Mouse (Mus musculus): ENCODE data around the gene Tbkbp1.
A peak's percentile ranks its signal among the peaks of the same experiment; 100 is the strongest.

Gene Tbkbp1

DNA sequence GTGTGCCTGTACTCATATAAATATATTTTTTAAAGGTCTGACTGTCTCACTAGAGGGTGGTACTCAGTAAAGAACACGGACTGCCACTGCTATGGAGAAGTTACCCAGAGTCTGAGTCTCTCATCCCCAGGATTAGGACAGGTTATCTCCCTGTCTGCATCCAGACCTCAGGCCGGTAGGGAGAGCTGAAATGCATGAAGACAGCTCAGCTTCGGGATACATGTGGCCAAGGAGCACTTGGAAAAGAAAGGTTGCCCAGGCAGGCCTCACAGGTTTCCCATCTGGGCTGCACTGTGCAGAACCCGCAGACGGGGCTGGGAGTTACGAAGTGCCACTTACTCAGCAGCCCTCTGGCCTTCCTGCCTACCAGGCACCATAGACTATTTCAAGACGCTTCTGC, 5.7 kb upstream of the Tbkbp1 start:
- DNase-seq (ENCODE audit: low read depth, low spot score): no peak

DNA sequence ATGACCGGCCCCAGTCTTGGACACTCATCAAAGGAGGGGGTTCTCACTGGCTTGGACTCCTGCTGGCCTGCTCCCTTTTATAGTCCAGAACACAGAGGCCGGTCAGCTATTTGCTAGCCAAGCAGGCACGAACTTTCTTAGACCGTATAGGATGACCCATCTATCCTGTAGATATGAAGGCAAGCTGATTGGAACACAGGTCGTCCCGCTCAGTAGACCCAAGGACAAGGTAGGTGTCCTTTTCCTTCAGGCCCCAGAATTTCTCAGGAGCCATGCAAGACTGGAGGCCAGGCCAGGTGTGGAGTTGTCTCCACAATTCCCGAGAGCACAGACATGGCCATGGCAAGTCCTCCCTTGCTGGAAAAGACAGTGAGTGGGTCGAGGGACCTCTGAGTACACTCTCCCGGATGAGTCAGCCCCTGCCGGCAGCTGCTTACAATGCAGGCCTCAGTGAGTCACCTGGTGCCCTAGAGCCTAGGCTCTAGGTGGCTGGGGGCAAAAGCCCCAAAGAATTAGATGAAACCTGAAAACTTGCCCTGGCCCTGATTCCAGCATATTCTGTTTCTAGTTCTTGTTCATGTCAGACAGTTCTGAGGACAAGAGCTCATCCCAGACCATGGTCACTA, 1.5 kb upstream of the Tbkbp1 start:
- no peak for DNase-seq (ENCODE audit: low read depth, low spot score)

DNA sequence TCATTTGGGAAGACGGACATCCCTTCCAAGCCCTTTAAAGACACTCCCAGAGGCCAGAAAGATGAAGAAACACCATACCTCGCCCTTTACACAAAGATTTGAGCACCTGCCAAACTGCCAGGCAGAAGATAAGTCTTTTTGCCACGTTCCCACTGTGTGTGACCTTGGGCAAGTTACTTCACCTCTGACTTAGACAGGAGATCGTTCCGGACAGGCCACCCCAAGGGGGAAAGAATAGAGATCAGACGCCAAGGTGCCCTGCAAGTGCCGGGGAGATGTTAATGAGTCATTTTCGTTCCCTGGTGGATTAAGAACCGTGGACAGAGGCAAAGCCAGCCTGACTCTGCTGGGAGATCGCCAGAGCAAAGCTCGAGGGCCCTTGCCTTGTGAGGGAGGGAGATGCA, 730 bp upstream of the Tbkbp1 start:
- no peak for DNase-seq (ENCODE audit: low read depth, low spot score)

DNA sequence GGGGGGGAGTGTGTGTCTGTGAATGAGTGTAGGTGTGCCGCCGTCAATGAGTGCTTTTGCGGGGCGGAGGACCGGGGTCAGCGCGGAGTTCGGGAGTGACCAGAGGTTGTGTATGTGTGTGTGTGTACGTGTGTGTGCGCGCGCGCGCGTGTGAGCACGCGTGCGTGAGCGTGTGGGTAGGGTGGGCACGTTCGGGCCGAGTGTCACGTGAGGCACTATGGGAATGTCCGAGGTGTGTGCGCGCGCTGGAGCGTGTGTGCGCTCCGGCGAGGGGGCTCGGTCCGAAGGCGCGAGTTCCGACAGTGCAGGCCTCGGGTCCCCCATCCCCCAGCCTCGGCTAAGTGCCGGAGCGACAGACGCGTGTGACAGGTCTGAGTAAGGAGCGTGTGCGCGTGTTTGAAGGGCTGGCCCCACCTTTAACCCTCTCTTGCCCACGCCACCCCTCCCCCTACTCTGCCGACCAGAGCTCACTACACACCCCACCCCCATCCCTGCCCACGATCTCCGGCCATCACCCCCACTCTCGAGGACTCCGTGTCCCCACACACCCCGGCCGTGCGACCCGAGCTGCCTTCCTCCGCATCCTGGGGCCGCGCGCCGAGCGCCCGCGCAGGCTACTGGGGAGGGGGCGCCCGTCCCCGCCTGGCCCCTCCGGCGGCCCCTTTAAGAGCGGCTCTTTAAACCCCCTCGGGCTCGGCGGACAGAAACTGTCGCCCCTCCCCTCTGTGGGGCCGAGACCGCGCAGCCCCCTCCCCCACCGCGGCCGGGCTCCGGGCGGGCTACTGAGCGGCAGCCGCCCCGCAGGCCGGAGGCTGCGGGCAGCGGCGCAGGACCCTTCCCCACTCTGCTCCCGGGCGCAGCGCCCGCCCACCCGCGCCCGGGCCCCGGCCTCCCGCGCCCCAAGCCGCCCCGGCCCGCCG, 624 bp downstream of the Tbkbp1 start:
- DNase-seq (ENCODE audit: low read depth, low spot score): no peak

DNA sequence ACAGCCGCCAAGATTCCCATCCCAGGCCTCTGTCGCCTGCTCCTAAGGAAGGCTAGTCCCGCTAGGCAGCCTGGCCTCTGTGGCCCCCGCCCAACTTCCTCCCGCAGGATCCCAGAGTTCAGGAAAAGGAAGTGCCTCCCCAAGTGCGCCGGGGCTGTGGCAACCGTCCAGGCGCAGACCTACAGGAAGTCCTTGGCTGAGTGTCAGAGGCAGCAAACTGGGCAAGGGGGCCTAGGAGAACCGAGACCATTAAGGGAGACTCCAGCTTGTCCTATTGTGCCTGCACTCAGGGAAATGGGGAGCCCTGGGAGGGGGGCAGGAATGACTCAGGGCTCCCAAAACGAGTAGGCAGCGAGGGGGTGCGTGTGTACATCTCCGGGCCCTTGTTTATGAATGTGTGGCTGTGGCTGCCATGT, 1.3 kb downstream of the Tbkbp1 start:
- peak; percentile 64 for DNase-seq (ENCODE audit: low read depth, low spot score)

DNA sequence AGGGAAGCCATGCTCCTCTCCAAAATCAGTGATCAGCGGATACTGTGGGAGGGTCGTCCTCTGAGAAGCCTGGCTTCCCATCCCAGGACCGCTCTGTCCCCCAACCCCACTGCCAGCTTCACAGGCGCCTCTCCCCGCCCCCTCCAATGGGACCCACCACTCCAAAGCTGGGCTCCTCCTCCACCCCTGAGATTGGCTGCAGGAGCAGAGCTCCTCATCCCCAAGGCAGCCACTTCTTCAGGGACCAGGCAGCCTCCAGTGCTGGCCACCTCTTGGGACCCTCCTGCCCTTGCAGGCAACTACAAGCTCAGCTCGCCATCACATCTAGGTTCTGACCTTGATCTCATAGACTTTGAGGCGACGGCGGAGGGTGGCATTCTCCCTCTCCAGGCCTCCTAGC, 2.3 kb downstream of the Tbkbp1 start:
- DNase-seq (ENCODE audit: low read depth, low spot score): no peak

DNA sequence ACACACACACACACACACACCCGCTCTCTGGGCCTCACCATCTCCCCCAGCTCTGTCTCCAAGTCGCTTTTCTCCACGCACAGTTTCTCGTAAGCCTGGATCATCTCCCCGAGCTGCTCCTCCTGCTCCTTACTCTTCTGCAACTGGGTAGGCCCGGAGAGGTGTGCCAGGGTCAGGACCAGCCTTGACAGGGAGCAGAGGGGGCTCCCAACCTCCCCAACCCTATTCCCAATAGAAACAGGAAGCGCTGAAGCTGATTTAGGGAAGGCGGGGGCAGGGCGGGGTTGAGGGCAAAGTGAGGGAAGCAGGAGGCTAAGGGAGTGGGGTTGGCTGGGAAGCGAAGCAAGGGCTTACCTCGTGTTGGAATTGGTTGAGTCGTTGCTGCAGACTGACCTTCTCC, 2.7 kb downstream of the Tbkbp1 start:
- no peak for DNase-seq (ENCODE audit: low read depth, low spot score)

DNA sequence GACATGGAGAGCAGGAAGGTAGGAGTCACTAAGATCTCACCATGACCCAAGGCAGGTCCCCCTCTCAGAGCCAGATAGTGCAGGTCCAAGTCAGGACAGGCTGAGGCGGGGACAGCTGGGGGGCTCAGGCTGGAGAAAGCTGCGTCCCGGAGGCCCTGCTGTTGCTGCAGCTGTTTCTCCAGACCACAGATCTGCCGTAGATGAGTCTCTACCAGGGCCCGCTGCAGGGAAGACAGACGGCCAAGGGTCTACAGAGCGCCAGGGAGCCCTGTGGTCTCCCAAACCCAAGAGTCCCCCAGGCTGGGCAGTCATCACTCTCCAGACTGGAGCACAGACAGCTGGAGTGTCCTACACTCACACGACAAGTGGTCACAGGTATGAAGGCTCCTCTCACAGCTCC, 4.0 kb downstream of the Tbkbp1 start:
- DNase-seq (ENCODE audit: low read depth, low spot score): no peak

DNA sequence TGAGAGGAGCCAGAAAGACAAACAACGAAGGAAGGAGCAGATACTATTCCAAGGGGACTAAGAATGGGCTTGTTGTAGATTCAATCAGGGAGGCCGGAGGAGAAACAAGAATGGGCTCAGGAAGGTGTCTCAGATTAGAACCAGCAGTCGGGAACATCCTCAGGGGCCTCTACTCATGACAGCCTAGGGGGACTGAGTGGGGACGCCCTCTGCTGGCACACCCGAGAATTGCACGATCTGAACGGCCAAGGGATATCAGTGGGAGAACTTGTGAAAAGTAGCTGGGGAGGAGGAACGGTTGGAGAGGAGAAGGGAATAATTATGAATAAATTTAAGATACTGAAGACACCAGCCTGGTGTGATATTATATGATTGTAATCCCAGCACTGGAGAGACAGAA, 4.6 kb downstream of the Tbkbp1 start:
- peak; percentile 43 for DNase-seq (ENCODE audit: low read depth, low spot score)

DNA sequence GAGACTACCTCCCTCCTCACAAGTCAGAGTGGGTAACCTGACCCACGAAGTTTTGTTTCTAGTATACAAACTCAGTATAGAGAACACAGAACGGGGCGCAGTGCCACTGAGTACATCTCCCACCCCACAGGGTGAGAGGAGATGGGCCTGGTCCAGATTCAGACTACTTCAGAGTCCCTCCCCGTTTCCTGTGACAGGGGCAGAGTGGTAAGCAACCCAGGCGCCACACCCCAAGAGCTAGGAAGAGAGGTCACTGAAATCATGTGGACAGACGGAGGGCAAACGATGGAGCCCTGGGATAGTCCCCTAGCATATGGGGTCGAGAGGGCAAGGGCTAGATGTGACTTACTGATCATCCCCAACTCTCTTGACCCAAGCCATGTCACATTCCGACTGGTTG, 5.3 kb downstream of the Tbkbp1 start:
- DNase-seq (ENCODE audit: low read depth, low spot score): no peak

DNA sequence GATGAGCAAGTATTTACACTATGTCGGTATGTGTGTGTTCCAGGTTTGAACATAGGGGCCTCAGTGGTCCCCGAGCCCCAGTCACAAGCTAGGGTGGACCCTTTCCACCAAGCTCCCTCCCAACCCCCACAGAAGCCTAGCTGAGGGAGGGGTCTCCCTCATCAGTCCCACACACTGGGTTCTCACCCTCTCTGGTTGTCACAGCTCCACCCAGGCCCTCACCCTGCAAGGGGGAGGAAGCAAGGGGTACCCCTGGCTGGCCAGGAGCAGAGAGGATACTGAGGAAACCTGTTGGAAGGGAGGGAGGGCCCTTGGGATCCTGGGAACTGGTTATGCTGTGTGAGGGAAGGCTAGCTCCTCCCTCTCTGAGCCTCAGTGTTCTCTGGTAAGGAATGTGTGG, 6.0 kb downstream of the Tbkbp1 start:
- DNase-seq (ENCODE audit: low read depth, low spot score): no peak

DNA sequence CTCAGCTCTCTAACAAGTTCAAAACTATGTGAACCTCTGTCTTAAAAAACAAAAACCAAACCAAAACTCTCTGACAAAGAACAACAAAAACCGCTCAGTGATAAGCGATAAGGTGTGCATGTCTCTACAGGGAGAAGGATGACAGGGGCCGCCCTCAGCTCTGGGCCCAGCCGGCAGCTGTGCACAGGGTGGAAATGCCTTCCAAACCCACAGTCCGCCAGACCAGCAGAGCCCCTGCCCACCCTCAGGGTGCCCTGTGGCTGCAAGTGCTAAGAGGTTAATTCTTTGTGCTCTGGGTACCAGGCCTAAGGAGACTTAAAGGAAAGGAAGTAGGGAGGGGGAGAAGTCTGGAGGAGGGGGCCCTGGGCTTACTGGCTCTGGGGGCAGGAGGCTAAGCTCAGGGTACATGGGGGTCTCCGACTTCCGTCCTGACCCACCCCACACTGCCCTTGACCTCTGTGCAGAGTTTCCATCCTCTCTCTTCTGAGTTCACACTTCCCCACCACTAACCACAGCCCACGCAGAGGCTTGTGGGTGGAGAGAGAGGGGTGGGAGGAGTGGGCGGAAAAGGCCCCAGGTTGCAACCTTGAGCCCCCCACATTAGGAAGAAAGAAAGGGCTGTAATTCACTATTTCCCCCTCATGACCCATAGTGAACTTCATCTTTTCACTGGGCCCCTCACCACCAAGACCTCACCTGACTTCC, 7.9 kb downstream of the Tbkbp1 start:
- no peak for DNase-seq (ENCODE audit: low read depth, low spot score)

DNA sequence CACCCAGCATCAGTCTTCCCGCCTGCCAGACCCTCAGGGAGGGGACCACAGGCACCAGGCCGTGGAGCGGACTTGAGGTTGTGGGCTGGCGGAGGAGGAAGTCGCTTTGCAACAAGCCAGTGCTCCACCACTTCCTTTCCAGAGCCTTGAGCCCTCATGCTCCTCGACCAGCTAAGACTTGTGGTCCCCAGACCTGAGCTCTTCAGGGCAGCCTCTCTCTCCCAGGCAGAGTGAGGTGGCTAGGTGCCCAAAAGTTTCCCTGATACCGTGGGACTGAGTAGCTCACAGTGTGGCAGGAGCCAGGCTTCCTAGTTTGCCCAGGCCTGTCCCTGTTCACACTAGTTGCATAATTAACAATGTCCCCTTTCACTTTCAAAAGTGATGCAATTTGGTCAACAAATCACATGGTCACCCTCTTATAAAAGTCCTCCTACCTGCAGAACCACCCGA, 9.1 kb downstream of the Tbkbp1 start:
- peak; percentile 34 for DNase-seq (ENCODE audit: low read depth, low spot score)

DNA sequence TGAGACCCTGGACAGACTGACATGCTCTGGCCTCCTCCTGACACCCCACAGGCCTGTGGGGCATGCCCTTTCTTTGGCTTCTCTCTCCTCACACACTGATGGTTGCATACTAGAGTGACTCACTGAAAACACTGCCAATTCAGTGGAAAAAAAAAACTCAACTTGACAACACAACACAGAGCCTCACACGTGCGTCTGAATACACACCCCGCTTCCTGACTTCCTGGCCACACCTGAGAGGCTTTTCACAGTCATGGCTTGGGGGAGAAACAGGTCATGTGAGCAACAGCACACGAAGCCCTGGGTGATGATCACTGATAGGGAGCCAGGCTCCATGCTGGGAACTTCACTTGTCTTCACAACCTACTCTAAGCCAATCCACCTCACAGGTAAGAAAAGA, 10.5 kb downstream of the Tbkbp1 start:
- no peak for DNase-seq (ENCODE audit: low read depth, low spot score)

DNA sequence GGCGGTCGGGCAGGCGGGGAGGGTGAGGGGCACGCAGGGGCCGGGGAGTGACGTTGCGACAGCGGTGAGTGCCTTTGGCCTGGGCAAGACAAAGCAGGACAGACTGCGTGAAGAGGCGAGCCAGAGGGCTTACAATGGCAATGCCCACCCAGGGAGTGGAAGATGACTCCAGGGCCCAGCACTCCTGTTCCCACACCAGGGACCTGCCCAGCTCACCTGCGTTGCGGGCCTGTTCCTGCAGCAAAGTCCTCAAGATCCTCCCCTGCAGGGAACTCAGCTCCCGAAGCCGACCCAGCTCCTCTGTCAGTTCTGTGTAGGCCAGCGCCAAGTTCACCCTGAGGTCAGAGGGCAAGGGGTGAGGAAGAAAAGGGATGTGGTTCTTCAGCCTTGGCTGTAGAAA, 12.0 kb downstream of the Tbkbp1 start:
- DNase-seq (ENCODE audit: low read depth, low spot score): no peak

DNA sequence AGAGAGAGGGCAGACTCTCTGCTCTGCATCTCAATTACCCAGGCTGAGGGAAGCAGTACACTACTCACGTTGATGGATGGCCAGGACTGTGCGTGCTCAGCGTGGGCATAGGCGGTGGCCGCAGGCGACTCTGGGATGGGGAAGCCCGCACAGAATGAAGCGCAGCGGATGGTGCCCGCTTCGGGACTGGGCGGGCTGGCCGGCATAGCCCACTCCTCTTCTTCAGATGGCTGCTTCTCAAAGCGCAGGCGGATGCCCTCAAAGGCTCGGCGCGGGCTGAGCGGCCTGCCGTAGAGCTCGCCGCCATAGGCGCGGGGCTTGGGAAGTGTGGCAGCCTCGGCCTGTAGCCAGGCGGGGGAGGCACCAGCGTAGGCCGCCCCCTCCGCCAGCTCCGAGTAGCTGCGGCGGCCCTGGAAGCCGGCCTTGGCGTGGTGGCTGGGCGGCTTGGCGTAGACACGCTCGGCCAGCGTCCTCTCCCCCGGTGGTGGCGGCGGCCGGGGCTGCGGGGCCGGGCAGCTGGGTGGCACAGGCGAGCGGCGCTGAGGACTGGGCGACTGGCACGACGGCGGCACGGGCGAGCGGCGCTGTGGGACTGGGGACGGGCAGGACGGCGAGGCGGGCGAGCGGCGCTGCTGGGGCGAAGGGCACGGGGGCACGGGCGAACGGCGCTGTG, 12.6 kb downstream of the Tbkbp1 start:
- no peak for DNase-seq (ENCODE audit: low read depth, low spot score)

DNA sequence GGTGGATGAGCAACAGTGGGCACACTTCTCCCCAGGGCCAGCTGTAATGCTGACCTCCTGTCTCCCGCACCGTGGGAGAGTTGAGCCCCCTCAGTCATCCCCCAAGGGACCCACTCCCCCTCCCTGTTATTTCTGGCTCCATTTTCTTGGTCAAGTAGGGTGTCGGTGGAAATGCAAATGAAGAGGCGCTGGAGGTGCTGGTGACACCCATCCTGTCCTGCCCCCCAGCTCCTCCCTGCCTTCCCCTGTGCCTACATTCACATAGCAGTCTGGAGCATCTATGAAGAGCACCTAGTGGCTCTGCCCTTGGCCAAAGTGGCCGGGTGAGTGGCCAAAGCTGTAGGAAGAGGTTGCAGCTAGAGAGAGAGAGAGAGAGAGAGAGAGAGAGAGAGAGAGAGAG, 18.0 kb downstream of the Tbkbp1 start:
- no peak for DNase-seq (ENCODE audit: low read depth, low spot score)

DNA sequence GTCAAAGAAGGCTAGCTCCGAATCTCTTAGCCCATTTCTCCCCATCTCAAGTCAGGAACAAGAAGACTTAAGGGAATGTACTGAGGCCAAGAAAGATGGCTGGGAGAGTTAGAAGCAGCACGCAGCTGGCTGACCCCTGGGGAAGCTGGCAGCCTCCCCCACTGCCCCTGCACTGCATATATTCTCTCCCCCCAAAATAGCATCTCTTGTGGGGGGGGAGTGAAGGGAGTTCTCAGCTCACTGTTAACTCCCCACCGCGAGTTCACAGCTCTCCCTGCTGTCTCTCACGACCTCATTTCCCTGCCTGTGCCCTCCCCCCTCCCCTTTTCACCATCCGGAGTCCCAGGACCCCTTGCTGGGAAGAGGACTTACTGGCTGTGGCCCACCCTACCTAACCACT, 19.1 kb downstream of the Tbkbp1 start:
- DNase-seq (ENCODE audit: low read depth, low spot score): no peak

DNA sequence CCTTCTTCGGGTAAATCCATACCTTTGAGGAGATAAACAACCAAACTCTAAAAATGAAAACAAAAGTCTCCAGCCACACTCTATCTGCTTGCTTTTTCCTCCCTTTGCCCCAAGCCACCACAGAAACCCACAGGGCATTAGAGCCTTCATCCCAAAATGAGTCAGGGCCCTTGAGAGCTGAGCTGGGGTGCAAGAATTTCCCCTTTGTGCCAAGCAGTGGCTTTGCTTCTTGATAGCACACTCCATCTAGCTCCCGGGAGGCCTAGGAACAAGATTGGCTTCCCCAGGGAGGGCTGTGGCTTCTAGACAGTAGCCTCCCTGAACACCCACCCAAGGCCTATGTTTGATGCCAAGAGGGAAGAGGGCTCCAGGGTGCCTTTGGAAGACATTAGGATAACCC, 19.6 kb downstream of the Tbkbp1 start:
- DNase-seq (ENCODE audit: low read depth, low spot score): no peak

DNA sequence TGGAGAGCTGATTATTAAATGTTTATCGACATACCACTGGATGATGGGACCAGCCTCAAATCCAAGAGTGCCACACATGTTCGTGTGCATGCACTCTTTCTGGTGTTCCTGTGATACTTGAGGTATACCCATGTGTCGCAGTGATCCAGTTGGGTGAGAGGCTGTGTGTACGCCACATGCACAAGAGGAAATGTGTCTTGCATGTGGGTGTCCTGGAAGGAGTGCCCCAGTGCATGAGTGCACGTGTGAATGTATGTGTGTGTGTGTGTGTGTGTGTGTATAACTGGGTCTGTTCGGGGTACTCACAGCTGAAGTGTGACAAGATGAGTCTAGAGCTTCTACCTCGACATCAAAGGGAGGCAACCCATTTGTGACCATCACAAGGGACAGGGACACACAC, 21.0 kb downstream of the Tbkbp1 start:
- no peak for DNase-seq (ENCODE audit: low read depth, low spot score)

DNA sequence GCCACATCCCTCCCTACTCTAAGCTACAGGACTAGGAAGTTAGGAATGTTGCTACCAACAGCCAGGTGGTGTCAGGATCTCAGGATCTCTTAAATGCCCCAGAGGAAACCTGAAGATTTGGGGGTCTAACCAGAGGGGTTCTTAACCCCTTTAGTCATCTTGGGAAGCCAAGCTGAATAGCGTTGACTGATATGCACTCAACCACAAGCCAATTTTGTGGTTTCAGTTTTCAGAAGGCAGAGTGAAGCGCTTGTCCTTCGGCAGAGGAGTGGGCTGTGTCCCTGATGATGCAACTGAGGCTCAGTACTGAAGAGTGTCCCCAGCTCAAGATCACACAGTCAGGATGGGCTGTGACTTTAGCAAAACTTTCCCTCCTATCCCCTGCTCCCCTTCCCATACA, 22.3 kb downstream of the Tbkbp1 start:
- DNase-seq (ENCODE audit: low read depth, low spot score): no peak

Data from skeletal muscle tissue, adult 2 months (tissue).